ENCODE assay signal across 10 mouse cellular contexts in genomic region chr19:57354715-57355114, GRCm38 (mm10). TPM values are rescaled to one million over a fixed set of nuclear protein-coding genes. Genes with fewer than 3 reads are reported as not detected.
DNase-seq lines count a peak whose midpoint lies in the region; ATAC-seq and TF ChIP-seq lines count a peak whose summit lies in the region.
"Had no signal": no experiment of that assay in that cellular context is flagged by ENCODE, and none has a peak within 500 bp of the region (broad histone marks: within the 10 kb centered on the region; RNA-seq: fewer than 3 reads in every experiment).

No protein-coding gene starts in this region.

- TF ChIP-seq CTCF in thymus, adult 2 months (IDR thresholded peaks at IDR 0.05; ENCODE audit: borderline replicate concordance, control insufficient read depth, extremely low read depth, insufficient read depth, low read length, poor library complexity) = no peak
- no peak for TF ChIP-seq CTCF in intestine, postnatal 0 days (IDR thresholded peaks at IDR 0.05; ENCODE audit: low read depth)
- no peak for TF ChIP-seq CTCF in stomach, postnatal 0 days (IDR thresholded peaks at IDR 0.05; ENCODE audit: low read depth)

- H3K27ac ChIP-seq in heart, embryonic 15.5 days = peak overlapping the region; percentile 76
- peak overlapping the region; percentile 97 for H3K27ac ChIP-seq in thymus, adult 2 months (ENCODE audit: control insufficient read depth, insufficient read depth, low read length)
- H3K27ac ChIP-seq in intestine, postnatal 0 days (ENCODE audit: low read depth, low read length) = 0 out of 2 replicates have a peak overlapping the region, but pooled peaks have one; percentile 21
- H3K27ac ChIP-seq in stomach, postnatal 0 days (replicated peaks) = peak overlapping the region; percentile 30; the same call in 1 of the 2 replicates

- WGBS in heart, embryonic 15.5 days = 60% methylated on average over 6 of the region's 6 CpGs
- WGBS in thymus, adult 2 months = 22% methylated on average over 6 of the region's 6 CpGs
- 49% methylated on average over 6 of the region's 6 CpGs for whole genome bisulfite sequencing in intestine, postnatal 0 days
- 61% methylated on average over 6 of the region's 6 CpGs for WGBS in stomach, postnatal 0 days

- no peak overlapping the region for H3K4me3 ChIP-seq in heart, embryonic 15.5 days
- no peak overlapping the region for H3K4me3 ChIP-seq in thymus, adult 2 months (ENCODE audit: control insufficient read depth, insufficient read depth, low read length)
- H3K4me3 ChIP-seq in intestine, postnatal 0 days (ENCODE audit: low read depth, low read length) = no peak overlapping the region
- no peak overlapping the region for H3K4me3 ChIP-seq in stomach, postnatal 0 days (ENCODE audit: low read depth, low read length)
- H3K4me3 ChIP-seq: myocyte had no signal

- H3K9ac ChIP-seq in heart, embryonic 15.5 days = no peak overlapping the region
- H3K9ac ChIP-seq in intestine, postnatal 0 days (ENCODE audit: low read depth, low read length) = no peak overlapping the region
- no peak overlapping the region for H3K9ac ChIP-seq in stomach, postnatal 0 days (ENCODE audit: low read length)

- H3K36me3 ChIP-seq in heart, embryonic 15.5 days = no peaks in the 10 kb centered on the region
- no peaks in the 10 kb centered on the region for H3K36me3 ChIP-seq in thymus, adult 2 months (ENCODE audit: control insufficient read depth, insufficient read depth, low read length)
- no peaks in the 10 kb centered on the region for H3K36me3 ChIP-seq in intestine, postnatal 0 days (ENCODE audit: control insufficient read depth, insufficient read depth)
- H3K36me3 ChIP-seq in stomach, postnatal 0 days (ENCODE audit: control insufficient read depth, insufficient read depth, low read length) = no peaks in the 10 kb centered on the region

- ATAC-seq in heart, embryonic 15.5 days (replicated peaks; ENCODE audit: insufficient number of reproducible peaks, insufficient read depth, low FRiP score, low read depth) = no peak
- ATAC-seq in intestine, postnatal 0 days = no peak
- no peak for ATAC-seq in stomach, postnatal 0 days (ENCODE audit: low FRiP score, low TSS enrichment)

- H3K27me3 ChIP-seq in heart, embryonic 15.5 days = no peaks in the 10 kb centered on the region
- H3K27me3 ChIP-seq in thymus, adult 2 months (ENCODE audit: control insufficient read depth, insufficient read depth, low read length) = no peaks in the 10 kb centered on the region
- no peaks in the 10 kb centered on the region for H3K27me3 ChIP-seq in intestine, postnatal 0 days (replicated peaks; ENCODE audit: control insufficient read depth, insufficient read depth, low read length)
- H3K27me3 ChIP-seq in stomach, postnatal 0 days (ENCODE audit: control insufficient read depth, insufficient read depth, low read length) = no peaks in the 10 kb centered on the region

- TF ChIP-seq EP300 in stomach, postnatal 0 days (optimal IDR thresholded peaks at IDR 0.05) = no peak

- no peaks in the 10 kb centered on the region for H3K9me3 ChIP-seq in heart, embryonic 15.5 days (replicated peaks)
- no peaks in the 10 kb centered on the region for H3K9me3 ChIP-seq in intestine, postnatal 0 days (ENCODE audit: control insufficient read depth)
- H3K9me3 ChIP-seq in stomach, postnatal 0 days (ENCODE audit: control insufficient read depth, low read length) = no peaks in the 10 kb centered on the region

- peaks cover 38% of the 10 kb centered on the region for H3K4me1 ChIP-seq in heart, embryonic 15.5 days (replicated peaks)
- peaks cover 40% of the 10 kb centered on the region for H3K4me1 ChIP-seq in thymus, adult 2 months (replicated peaks; ENCODE audit: control insufficient read depth, insufficient read depth, low read length)
- H3K4me1 ChIP-seq in intestine, postnatal 0 days (replicated peaks; ENCODE audit: control insufficient read depth, insufficient read depth, low read length) = 0 out of 2 replicates have a peak, but pooled peaks cover 3% of the 10 kb centered on the region
- peaks cover 3% of the 10 kb centered on the region; the same call in 1 of the 2 replicates for H3K4me1 ChIP-seq in stomach, postnatal 0 days (replicated peaks; ENCODE audit: control insufficient read depth, insufficient read depth)

- no peak for TF ChIP-seq POLR2A in thymus, adult 2 months (IDR thresholded peaks at IDR 0.05; ENCODE audit: control insufficient read depth, extremely low read depth, insufficient read depth, low read length, poor library complexity)

- DNase-seq in heart, postnatal 4 days = no peak
- no peak for DNase-seq in thymus, adult 2 months
- DNase-seq in thymus, postnatal 10 days (ENCODE audit: low spot score in 2 of 2) = no peak
- no peak for DNase-seq in stomach, postnatal 0 days (ENCODE audit: low spot score)
- no peak for DNase-seq in cerebellum, adult 9-10 months
- no peak for DNase-seq in right cerebral cortex, adult 2 months (ENCODE audit: low spot score in 2 of 2)
- DNase-seq: right cerebral cortex, postnatal 4 days had no signal

- H3K4me2 ChIP-seq in heart, embryonic 15.5 days = no peak overlapping the region
- H3K4me2 ChIP-seq in intestine, postnatal 0 days (replicated peaks; ENCODE audit: low read depth) = no peak overlapping the region
- no peak overlapping the region for H3K4me2 ChIP-seq in stomach, postnatal 0 days (replicated peaks; ENCODE audit: low read depth)

RNA-seq across cellular contexts. Expression of gene Fam160b1, which starts 5.8 kb away (rescaled TPM):
- polyA plus RNA-seq in heart, embryonic 15.5 days (2015; fragmentation: Nextera tagmentation; extraction: Ambion mirVana) = 9.4 and 11.1 TPM in 2 replicates
- total RNA-seq in heart, postnatal 4 days (2021) = 10 to 100 TPM; 18.6 to 19.4 TPM
- polyA plus RNA-seq in thymus, adult 2 months (2012; rRNA removed) = 26.1 and 28.3 TPM in 2 replicates
- 13.9 and 14.9 TPM in 2 replicates for polyA plus RNA-seq in intestine, postnatal 0 days (2015; fragmentation: Nextera tagmentation; extraction: Ambion mirVana)
- polyA plus RNA-seq in stomach, postnatal 0 days (2015; fragmentation: Nextera tagmentation; extraction: Ambion mirVana) = 7.6 and 8.3 TPM in 2 replicates

RNA-seq across cellular contexts. Expression of gene Ablim1, which starts 40.0 kb away (rescaled TPM):
- 56.2 and 63.8 TPM in 2 replicates for polyA plus RNA-seq in heart, embryonic 15.5 days (2015; fragmentation: Nextera tagmentation; extraction: Ambion mirVana)
- 100 to 1,000 TPM; 312 to 353 TPM for total RNA-seq in heart, postnatal 4 days (2021)
- polyA plus RNA-seq in thymus, adult 2 months (2012; rRNA removed) = 216 and 231 TPM in 2 replicates
- polyA plus RNA-seq in intestine, postnatal 0 days (2015; fragmentation: Nextera tagmentation; extraction: Ambion mirVana) = 24.4 and 28.7 TPM in 2 replicates
- polyA plus RNA-seq in stomach, postnatal 0 days (2015; fragmentation: Nextera tagmentation; extraction: Ambion mirVana) = 61.8 and 62.0 TPM in 2 replicates

Comparison
In these comparisons a context has a peak if more than half of its experiments do, and no peak if none do; other contexts are left out.
1. H3K27ac ChIP-seq: peak in every context shown above with its lines; median percentile 97 in thymus, adult 2 months; 76 in heart, embryonic 15.5 days; 30 in stomach, postnatal 0 days; 21 in intestine, postnatal 0 days.